Mouse (Mus musculus) neutrophil, adult 5-6 weeks (primary cell): ENCODE results near the gene Wwox. TPM values are rescaled to one million over a fixed set of nuclear protein-coding genes. Genes with fewer than 3 reads are reported as not detected.

Experiments used
- ATAC-seq: fragments of 151-379, 151-347 bp; 2 replicates; pipeline ENCODE4 v1.8.0; 2017; ENCODE audit warnings: mild to moderate bottlenecking, moderate TSS enrichment; ENCODE audit not compliant: insufficient number of reproducible peaks, poor library complexity, low FRiP score, severe bottlenecking; ENCODE audit errors: extremely low read depth
- total RNA-seq: library from RNA; stranded (forward); fragments of 200-1000 nt; gene quantifications from 2 replicates; pipeline ENCODE4 v1.2.3, GENCODE M21; 2017

Gene Wwox
- total RNA-seq, 1 experiment from 2014 or later, result 7.7 TPM

DNA sequence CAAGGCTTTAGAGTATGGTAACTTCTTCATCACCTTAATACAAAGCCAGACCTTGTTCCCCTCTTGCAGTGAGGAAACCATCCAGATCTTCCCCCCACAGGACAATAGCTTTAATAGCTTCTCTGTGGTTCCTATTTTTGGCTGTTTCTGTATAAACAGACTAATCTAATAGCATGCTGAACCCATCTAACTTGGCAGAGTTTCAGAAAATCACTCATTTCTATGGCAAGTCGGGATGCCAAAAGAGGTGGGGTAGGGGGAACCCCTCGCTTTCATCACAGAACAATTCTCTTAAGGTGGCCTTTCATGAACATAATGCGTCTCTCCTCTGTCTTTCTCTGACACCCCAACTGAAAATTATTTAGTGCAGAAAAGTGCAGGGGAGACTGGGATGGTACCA is 433.0 kb downstream of the Wwox start:
- no peak for ATAC-seq

DNA sequence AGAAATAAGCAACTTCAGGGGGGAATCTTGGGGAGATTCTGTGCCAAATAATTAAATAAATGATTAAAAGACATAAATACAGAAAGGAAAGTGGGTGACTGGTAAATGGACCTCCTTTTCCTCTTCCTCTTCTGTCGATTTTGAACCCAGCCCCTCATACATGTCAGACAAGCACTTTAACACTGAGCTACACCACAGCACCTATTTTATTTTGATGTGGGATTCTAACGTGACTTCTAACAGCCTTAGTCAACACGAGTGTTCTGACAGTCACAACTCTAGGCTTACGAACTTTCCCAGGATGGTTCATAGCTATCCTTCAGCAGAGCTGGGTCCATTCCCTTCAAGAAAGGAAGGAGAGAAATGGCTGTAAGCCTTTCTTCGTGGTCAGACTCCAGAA is 435.7 kb downstream of the Wwox start:
- ATAC-seq, result no peak

DNA sequence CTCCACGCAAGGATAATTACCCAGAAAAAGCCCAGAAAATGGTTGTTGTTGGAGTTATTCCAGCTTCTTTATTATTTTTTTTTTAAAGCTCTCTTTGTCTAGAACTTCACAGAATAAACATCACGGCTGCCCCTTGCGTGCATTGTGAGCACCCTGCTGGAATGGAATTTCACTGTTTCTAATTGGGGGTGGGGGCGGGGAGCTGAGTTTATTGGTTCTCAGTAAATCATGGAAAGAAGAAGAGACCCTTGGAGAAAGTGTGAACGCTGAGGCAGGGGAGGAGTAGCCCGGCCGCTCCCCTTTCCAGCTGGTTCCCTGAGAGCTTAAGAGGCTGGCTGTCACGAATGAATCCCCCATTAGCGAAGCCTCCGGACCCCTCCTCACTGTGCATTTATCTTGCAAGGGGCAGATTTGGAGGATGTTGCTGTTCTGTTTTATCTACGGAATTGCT is 436.7 kb downstream of the Wwox start:
- no peak for ATAC-seq

DNA sequence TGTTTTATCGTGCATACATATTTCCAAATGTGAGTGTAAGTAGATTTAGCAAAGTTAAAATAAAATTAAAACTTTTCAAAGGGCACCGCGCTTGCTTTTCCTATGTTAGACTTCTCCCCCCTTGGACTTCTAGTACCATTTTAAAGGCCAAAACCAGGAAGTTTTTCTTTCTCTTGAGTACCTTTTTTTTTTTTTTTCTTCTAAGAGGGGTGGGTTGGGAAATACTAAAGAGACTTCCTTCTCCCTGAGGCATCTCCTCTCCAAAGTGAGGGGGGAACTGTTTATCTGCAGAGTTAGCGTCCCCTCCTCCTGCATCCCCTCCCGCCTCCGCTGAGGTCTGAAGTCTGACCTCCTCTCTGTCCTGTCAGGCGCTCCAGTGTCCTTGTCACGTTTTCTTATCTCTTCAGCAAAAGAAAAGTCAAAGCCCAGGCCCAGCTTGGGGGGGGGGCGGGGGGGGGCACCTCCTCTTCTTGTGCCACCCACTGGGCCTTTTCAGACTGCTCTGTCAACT is 437.3 kb downstream of the Wwox start:
- ATAC-seq, result no peak

DNA sequence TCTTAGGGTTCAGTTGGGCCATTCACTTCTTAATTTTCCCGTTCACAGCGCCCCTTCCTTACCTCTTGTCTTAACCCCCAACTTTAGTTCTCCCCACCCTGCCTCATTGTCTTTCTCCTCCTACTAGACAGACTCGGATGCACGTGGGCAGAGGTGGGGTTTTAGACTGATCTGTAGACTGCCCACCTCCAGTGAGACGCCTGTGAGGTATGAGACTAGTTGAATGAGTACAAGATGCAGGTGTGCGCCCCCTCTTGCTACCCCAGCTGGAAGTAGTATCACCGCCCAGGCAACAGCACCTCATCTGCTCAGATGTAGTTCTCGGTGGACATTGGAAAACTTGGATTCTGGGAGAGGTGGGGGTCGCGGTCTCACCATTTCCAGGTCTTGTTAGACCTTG is 437.8 kb downstream of the Wwox start:
- no peak for ATAC-seq

DNA sequence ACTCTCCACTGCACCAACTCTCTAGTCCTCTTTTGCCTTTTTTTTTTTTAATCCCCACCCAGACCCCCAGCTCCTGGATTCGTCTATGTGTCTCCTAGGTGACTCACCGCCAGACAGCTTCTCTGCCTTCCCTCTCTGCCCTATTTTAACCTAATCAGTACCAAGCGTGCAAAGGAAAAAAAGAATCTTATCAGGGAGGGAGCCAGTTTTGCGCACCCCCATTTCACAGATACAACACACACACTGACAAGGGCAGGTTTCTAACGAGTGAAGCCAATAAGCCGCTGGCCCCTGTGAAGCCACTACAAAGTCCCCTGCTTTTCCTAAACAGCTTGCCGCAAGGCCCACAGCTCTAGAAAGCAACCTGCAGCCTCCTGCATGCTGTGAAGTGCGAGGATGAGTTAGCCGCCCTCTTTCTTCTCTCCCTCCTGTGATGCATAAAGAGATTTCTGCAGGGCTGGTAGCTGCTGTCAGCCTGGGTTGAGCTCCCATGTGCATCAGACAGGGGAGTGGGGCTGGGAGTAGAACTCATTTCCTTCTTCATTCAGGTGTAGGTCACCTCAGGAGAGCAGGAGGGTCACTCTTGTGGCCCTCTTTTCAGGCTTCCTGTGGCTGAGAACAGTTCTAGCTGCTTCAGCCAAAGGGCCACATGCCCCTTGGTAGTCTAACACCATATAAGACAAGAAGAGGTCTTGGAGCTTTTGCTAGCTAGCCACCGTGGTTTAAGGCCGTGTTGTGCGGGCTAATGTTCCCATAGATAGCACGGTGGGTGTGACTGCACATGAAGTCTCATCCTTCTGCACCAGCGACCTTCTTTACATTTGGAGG is 439.2 kb downstream of the Wwox start:
- ATAC-seq, result no peak

DNA sequence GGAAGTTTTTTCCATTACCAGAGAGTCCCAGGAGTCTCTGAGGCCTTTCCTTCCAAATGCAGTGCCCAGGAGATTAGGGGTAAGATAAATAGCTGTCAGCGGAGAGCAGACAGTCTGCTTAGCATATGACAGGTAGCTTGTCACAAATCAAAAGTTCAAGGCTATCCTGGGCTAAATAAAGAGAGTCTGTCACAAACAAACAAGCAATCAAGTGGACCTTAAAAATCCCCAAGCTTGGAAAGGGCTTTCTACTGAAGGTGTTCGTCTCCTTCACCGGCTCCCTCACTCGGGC is 439.8 kb downstream of the Wwox start:
- ATAC-seq, result no peak

DNA sequence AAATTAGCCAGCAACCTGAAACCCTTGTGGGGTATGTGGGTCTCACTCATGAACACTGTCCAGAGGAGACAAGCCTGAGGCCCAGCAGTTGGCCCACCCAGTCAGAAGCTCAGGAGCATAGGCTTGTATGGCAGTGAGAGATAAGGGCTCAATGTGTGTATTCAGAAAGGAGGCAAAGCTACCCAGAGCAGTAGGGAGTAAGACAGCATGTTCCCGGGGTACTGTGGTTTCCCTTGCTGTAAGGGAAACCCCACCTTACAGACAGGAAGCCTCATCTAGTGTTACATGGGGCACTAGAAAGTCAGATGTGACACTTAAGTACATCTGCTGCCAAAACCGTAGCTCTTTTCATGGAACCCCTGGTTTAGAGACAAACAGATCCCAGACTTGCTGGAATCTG is 440.2 kb downstream of the Wwox start:
- no peak for ATAC-seq

DNA sequence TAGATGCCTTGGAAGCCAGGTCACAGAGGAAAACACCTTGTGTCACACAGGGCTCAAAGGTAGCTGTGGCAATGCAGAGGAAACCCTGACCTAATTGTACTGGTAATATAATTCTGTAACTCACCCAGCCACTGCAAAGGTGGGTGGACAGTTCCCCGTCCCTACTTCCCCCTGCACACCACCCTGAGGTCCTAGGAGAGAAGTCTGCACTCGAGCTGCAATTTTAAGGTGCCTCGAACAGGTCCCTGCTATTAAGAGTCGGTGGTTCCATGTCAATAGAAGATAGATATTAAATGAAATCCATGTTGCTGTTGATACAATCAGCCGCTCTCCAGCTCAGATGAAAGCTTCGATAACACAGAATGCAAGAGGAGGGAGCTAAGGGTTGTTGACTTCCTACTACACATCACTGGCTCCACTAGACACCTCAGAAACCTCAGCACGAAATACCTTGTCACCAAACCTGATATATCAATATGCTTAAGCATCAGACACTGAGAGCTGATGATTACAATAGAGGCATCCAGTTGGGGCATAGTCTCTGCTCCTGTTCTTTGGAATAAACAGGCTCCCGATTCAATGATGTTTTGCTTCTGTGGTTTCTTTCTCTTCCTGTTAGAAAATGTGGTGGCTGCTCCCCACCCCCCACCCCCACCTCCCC is 441.1 kb downstream of the Wwox start:
- peak; percentile 25; the same call in 1 of the 2 replicates for ATAC-seq

DNA sequence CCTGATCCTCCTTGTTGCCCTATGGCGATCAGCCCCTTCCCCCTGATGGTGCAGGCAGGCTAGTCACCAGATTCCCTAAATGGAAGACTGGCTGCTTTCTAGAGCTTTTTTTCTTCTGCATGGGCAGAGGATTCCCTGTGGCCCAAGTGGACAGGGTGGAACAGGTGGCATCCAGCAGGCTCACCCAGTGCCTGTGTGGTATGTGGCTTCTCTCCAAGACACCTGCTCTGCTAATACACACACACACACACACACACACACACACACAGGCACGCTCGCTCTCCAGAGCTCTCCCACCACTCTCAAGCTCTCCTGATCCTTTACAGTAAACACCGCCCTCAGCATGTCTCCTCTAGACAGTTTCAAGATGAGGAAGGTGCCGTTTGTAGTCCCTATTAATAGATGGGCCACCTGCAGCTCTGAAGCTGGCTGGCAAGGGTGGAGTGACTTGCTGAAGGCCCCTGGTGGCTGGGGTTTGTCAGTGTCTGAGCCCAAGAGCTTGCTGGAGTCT is 442.5 kb downstream of the Wwox start:
- peak; percentile 81 for ATAC-seq

DNA sequence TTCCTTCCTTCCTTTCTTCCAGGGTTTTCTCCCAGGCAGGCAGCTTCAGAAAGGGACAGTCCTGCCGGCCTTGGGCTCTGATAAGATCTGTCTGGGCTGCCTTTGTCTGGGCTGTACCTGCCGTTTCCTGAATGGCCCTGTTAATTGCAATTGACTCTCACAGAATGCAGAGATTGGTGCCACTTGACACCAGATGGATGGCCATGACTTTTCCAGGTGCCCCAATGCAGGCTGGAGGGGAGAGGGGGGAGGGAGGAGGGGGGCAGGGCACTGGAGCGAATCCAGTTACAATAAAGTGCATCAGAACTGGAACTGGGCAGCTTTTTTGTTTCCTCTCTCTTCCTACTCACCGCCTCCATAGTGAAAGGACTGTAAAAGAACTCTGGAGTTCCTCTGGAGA is 443.0 kb downstream of the Wwox start:
- ATAC-seq, result no peak

DNA sequence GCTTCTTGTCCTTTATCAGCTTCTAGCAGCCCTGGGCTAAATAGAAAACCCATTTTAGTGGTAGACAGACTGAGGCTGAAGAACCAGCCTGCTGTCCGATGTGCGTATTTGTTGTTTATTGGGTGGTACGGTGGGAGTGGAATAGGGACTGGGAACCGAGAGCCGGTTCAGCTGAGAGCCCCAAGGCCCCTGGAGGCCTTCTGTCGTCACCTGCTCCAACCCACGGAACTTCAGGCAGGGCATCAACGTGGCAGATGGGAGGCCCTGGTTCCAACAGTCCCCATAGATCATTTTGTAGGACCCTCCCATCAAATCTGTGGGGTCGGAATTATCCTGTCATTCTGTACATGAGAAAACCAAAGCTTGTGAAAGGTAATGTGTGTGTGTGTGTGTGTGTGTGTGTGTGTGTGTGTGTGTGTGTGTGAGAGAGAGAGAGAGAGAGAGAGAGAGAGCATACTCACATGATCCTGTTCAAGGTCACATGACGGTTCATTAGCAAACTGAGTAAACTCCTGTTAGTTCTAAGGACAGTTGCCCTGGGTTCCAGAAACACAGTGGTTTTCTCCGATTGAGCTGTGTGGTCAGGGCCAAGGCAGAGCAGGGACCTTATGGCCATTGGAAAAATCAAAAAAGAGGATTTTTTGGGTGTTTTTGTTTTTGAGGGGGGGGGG is 443.6 kb downstream of the Wwox start:
- no peak for ATAC-seq

DNA sequence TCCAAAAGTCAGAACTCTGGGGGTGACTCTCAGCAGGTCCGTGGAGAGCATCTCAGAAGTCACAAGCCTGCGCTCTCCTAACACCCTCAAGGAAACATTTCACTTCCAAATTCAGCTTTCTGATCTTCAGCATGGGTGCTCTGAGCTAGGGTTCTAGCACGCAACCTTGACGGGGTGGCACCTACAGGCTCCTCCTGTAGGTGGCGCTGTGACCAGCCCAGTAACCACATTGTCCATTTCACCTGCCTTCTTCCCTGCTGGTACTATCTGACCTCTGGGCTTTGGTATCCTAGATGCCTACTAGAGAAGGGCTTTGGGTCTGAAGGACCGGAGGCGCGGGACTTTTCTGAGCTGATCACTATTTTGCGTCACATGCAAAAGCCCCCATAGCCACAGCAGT is 444.5 kb downstream of the Wwox start:
- ATAC-seq, result no peak

DNA sequence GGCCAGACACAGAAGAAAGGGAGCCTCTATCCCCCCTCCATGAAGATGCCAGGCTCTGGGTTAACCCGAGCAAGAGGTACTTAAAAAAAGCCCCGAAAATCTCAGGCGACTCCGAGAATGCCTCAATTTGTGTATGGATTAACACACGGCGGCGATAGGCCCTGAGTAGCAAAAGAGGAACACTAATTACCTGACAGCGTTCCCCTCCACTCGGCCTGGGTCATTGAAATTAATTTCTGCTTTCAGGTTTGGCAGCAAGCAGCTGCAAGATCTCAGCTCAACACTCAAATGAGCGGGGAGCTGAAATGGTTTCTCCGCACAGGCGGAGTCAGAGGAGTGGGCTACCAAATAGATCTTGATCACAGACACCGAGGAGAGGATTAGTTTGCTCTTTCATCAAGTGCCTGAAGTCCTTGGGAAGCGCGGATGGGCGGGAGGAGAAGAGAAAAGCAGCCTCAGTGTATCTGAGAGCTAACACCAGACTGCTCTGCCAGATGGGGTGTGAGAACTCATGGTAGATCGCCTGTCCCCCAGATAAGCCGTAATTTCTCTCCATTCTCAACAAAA is 445.7 kb downstream of the Wwox start:
- ATAC-seq, result no peak

DNA sequence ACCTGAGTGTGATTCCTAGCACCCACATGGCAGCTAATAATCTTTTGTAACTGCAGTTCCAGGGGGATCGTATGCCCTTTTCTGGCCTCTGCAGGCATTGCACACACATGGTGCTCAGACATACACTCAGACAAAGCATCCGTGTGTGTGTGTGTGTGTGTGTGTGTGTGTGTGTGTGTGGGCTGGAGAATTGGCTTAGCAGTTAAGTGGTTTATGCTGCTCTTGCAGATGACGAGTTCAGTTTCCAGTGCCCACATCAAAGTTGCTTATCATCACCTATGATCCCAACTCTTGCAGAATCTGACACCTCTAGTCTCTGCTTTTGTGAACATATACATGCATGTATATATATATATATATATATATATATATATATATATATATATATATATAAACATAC is 448.9 kb downstream of the Wwox start:
- no peak for ATAC-seq

DNA sequence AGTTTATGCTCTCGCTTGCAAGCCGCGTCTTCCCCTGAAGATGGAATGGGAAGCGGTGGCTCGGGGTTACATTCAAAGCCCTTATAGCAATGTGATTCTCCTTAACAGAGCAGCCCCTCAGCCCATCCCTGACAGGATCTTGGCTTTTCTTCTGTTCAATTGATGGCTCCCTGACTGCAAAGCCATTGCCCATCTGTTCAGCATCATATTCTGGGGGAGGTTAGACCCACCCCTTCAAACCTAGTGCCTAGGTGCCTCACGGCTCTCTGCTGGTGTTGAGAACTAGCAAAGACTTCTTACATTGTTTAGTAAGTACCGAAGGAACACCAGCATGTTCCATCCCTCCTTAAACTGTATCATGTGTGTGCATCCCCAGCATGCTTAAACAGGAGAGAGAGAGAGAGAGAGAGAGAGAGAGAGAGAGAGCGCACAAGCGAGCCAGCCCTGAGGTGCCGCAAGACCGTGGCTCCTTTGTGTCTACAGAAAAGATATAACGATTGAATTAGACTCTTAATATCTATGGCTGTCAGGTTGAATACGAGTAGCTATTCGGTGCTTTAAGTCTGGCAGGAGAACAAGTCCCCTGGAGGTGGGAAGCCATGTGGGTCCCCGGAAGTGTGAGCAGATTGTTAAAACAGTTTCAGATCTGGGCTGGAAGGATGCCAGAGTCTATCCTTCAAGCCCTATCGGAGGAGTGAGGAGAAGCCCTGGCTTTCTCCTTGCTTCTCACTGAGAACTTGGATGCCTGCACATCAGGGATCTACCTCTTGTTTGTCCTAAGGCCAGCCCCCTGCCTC is 450.3 kb downstream of the Wwox start:
- ATAC-seq, result no peak

DNA sequence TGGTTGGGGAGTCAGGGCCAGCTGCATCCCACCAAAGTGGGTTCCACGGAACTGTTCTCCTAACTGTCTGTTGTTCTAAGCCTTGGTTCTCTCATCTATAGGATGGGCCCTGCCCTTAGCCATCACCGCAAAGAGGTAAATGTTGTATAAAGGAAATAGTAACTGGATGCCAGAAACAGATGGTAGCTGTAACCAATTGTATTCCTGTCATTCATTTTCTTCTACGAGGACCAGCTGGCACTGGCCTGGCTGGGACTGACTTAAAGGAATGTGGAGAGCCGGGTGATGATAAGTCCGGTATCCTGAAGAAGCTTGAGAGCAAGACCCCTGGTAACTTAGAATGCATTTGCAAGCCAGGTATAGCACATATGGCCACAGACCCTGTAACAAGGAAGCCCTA is 451.0 kb downstream of the Wwox start:
- no peak for ATAC-seq

DNA sequence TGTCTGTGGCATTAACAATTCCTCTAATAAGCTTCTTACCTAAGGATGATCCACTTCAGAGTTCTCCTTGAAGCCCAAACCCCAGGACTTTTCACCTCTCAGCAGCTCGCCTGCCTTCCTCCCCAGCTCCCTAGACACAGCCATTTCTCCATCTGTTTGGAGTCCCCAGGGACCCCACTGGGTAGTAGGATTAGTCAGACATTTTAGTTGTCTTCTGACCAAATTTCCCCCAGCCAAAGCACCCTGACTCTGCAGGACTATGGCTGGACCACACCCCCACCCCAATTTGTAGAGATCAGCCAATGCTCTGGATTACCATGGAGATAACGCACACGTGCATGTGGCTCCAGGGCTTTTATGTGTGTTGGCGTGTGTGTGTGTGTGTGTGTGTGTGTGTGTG is 451.8 kb downstream of the Wwox start:
- ATAC-seq, result no peak

DNA sequence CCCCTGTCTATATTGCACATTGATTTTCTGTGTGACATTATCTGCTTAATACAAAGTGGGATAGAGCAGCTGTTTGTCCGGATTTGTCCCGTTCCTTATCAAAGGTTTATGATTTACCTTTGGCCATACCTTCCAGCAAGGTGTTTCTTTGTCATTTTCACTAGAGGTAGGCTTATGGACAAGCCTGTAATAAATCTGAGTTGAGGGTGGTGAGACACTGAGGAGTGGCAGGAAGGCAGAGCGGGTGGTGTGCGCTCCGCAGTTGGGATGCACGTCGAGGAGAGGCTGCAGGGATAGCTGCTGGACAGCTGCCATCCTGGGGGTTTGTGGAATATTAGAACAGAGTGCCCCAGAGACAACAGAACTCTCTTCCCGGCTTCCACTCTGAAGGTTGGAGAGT is 458.0 kb downstream of the Wwox start:
- ATAC-seq, result no peak
